Mouse (Mus musculus) midbrain, embryonic 11.5 days (tissue): Measurements from ENCODE around the gene Ndst2. TPM values are rescaled to one million over a fixed set of nuclear protein-coding genes. Genes with fewer than 3 reads are reported as not detected.
A peak's percentile ranks its signal among the peaks of the same experiment; 100 is the strongest.

Experiments
- ATAC-seq: fragments of 200-750 bp; cut with Nextera tagmentation; 2 replicates; pipeline ENCODE4 v1.8.0; 2017; ENCODE audit warnings: moderate TSS enrichment, moderate library complexity; ENCODE audit not compliant: low FRiP score
- DNase-seq: peaks from one replicate; pipeline ENCODE4 v3.0.0; 2015; ENCODE audit warnings: low spot score; ENCODE audit errors: missing footprints
- H3K27ac ChIP-seq: fragments of 300-500 bp; sonication (generic); 2 replicates; pipeline ENCODE4 v1.5.1; 2014; ENCODE audit warnings: low read depth, low read length
- H3K27me3 ChIP-seq: fragments of 300-500 bp; sonication (generic); 2 replicates; pipeline ENCODE4 v1.6.1; 2014; ENCODE audit warnings: mild to moderate bottlenecking, low read length, moderate library complexity, mixed read lengths; ENCODE audit not compliant: control insufficient read depth, insufficient read depth
- H3K36me3 ChIP-seq: fragments of 300-500 bp; sonication (generic); 2 replicates; pipeline ENCODE4 v1.6.1; 2014; ENCODE audit warnings: mild to moderate bottlenecking, low read length, moderate library complexity, mixed read lengths; ENCODE audit not compliant: control insufficient read depth, insufficient read depth
- H3K4me1 ChIP-seq: fragments of 300-500 bp; sonication (generic); 2 replicates; pipeline ENCODE4 v1.6.1; 2014; ENCODE audit warnings: low read length; ENCODE audit not compliant: control insufficient read depth, insufficient read depth
- H3K4me2 ChIP-seq: fragments of 300-500 bp; sonication (generic); 2 replicates; pipeline ENCODE4 v1.6.1; 2014; ENCODE audit warnings: mild to moderate bottlenecking, moderate library complexity
- H3K4me3 ChIP-seq: fragments of 300-500 bp; sonication (generic); 2 replicates; pipeline ENCODE4 v1.5.1; 2014; ENCODE audit warnings: low read depth, low read length
- H3K9ac ChIP-seq: fragments of 300-500 bp; sonication (generic); 2 replicates; pipeline ENCODE4 v1.6.1; 2014; ENCODE audit warnings: low read length
- H3K9me3 ChIP-seq: fragments of 300-500 bp; sonication (generic); 2 replicates; pipeline ENCODE4 v1.6.1; 2016; ENCODE audit warnings: low read length; ENCODE audit not compliant: control insufficient read depth
- WGBS: fragments of 180-500 bp; shearing (Covaris S2); extraction: QIAGEN DNeasy Blood & Tissue Kit; methylation state at CpG from one replicate; pipeline ENCODE4 v1.1.7; 2014; 5-methylcytosine and 5-hydroxymethylcytosine counted together
- polyA plus RNA-seq: library from polyadenylated mRNA; unstranded; fragments of >200 nt; fragmentation: Nextera tagmentation; extraction: Ambion mirVana; gene quantifications from 2 replicates; pipeline ENCODE4 v1.2.1, GENCODE M21; 2014

Ndst2 gene
- polyA plus RNA-seq, 1 experiment from 2014 or later = 23.0 TPM

DNA sequence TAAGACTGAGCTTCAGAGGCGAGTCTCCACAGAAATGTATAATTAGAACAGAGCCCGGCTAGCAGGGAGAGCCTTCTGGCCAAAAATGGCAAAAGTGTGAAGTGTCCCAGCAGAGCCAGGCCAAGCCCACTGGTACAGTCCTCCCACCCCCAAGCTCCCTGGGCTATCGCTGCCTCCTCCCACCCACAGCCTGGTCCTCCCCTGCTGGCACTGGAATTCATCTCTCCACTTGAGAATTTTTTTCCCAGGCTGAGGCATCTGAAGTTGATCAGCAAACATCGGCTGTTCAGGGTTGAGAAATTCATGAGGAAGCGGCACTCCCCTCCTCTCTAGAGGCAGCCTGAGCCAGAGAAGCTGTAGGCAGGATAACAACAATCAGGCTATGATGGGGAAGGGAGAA, 34.2 kb upstream of the Ndst2 start:
- peaks cover 3% of the 10 kb centered on the region for H3K4me1 ChIP-seq
- no peaks in the 10 kb centered on the region for H3K9me3 ChIP-seq
- no peak overlapping the region for H3K9ac ChIP-seq
- no peak for ATAC-seq
- peaks cover 6% of the 10 kb centered on the region for H3K36me3 ChIP-seq
- no peak overlapping the region for H3K4me2 ChIP-seq
- H3K27me3 ChIP-seq = no peaks in the 10 kb centered on the region
- H3K4me3 ChIP-seq = no peak overlapping the region
- H3K27ac ChIP-seq = no peak overlapping the region
- DNase-seq = no peak
- 78% methylated on average over 5 of the region's 5 CpGs for WGBS

DNA sequence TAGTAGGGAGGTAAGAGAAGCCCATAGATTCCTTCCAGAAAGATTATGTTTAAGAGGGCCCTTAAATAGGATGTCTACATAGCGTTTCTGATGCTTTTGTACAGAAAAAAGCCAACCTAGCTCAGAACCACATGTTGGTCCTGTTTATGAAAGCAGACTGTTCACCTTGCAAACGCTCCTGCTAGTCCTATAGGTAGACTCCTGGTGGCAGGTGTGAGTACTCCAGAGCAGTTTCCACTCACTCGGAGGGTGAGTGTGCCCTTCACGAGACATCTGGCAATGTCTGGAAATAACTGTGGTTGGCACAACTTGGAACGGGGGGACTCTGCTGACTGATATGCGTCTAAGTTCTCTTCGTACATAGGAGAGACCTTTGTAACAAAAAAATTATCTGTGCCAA, 33.6 kb upstream of the Ndst2 start:
- Histone ChIP-seq H3K36me3 (peaks cover 6% of the 10 kb centered on the region), H3K27ac (no peak overlapping the region), H3K4me3 (no peak overlapping the region), H3K9ac (no peak overlapping the region), H3K9me3 (no peaks in the 10 kb centered on the region), H3K4me2 (no peak overlapping the region), H3K4me1 (no peaks in the 10 kb centered on the region), H3K27me3 (no peaks in the 10 kb centered on the region)
- 91% methylated on average over 7 of the region's 7 CpGs for WGBS
- no peak for DNase-seq
- no peak for ATAC-seq

DNA sequence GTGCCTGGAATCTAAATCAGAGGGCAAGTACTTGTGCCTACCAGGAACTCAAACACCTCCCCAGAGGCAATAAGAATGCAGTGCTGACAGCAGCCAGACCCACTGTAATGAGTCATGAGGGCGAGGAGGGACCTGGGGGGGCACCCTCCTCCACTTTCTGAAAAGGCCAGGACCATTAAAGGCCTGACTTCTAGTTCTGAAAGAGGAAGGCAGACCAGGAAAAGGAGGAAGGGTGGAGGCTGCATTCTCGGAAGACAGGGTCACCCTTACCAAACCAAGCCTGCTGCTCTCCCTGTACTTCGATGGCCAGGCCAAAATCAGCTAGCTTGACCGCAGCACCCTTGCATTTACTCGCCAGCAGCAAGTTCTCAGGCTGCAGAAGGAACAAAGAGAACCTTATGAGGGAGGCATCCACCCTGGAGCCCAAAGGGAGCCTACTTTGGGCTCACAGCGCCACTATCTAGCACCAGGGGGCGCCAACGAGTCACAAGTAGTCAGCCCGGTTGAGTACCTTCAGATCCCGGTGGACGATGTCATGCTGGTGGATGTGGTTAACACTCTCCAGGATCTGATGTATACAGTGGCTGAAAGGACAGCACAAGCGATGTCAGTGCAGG, 31.4 kb upstream of the Ndst2 start:
- Histone ChIP-seq H3K4me2 (no peak overlapping the region), H3K4me1 (no peaks in the 10 kb centered on the region), H3K36me3 (peaks cover 7% of the 10 kb centered on the region), H3K9me3 (no peaks in the 10 kb centered on the region), H3K9ac (no peak overlapping the region), H3K27ac (no peak overlapping the region), H3K4me3 (no peak overlapping the region), H3K27me3 (no peaks in the 10 kb centered on the region)
- ATAC-seq = peak; percentile 70
- peak; percentile 99 for DNase-seq
- 32% methylated on average over 12 of the region's 12 CpGs for WGBS

DNA sequence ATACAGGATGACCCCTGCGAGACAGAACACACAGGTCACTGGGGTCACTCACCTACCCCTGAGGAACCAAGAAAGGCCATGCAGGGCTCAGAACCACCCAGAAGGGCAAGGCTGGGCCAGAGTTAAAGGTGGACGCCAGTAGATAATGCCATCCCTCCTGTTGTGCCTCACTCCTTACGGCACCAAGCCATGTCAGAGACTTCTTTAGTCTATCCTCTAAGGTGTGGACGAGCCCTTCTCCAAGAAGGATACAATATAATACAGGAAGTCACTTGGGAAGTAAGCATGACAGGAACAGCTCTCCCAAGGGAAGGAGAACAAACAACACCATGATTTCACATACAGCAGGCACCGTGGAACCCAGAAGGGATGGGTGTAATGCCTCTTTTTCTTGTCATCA, 30.6 kb upstream of the Ndst2 start:
- WGBS = 87% methylated on average over 5 of the region's 5 CpGs
- H3K4me2 ChIP-seq = no peak overlapping the region
- no peaks in the 10 kb centered on the region for H3K9me3 ChIP-seq
- H3K4me1 ChIP-seq = no peaks in the 10 kb centered on the region
- no peaks in the 10 kb centered on the region for H3K27me3 ChIP-seq
- ATAC-seq = no peak
- no peak overlapping the region for H3K4me3 ChIP-seq
- no peak overlapping the region for H3K27ac ChIP-seq
- H3K9ac ChIP-seq = no peak overlapping the region
- H3K36me3 ChIP-seq = peaks cover 13% of the 10 kb centered on the region
- no peak for DNase-seq

DNA sequence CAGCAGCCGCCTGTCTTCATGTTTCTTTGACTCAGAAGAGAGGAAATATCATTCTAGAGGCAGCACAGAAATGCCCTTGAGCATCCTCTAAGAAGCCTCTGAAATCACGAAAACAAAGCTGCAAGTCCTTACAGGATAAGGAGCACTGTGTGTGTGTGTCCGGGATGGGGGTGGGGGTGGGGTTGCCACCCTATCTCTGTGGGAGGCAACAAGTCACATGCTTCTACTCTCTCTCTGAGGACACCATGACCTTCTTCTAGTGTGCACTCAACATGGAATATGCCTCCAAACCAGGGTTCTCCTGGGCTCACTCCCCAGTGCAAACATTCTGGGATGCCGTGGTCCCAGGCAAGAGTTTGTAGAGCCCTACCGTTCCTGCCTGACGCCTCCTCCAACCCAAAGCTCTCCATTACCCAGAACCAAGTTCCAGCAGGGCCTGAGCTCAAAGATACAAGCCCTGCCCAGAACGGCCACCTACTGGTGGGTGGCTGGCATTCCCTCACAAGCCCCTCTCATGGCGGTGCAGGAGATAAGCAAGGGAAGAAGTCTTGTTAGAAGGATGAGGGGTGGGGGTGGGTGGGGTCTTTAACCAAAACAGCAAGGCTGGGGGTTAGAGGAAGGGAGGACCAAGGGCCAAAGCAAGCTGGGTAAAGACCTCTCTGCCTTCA, 24.5 kb upstream of the Ndst2 start:
- no peak overlapping the region for H3K27ac ChIP-seq
- H3K9ac ChIP-seq = no peak overlapping the region
- no peaks in the 10 kb centered on the region for H3K9me3 ChIP-seq
- H3K27me3 ChIP-seq = no peaks in the 10 kb centered on the region
- peaks cover 19% of the 10 kb centered on the region for H3K36me3 ChIP-seq
- DNase-seq (no peak), ATAC-seq (no peak)
- H3K4me1 ChIP-seq = no peaks in the 10 kb centered on the region
- H3K4me2 ChIP-seq = no peak overlapping the region
- 84% methylated on average over 8 of the region's 8 CpGs for WGBS
- H3K4me3 ChIP-seq = no peak overlapping the region

DNA sequence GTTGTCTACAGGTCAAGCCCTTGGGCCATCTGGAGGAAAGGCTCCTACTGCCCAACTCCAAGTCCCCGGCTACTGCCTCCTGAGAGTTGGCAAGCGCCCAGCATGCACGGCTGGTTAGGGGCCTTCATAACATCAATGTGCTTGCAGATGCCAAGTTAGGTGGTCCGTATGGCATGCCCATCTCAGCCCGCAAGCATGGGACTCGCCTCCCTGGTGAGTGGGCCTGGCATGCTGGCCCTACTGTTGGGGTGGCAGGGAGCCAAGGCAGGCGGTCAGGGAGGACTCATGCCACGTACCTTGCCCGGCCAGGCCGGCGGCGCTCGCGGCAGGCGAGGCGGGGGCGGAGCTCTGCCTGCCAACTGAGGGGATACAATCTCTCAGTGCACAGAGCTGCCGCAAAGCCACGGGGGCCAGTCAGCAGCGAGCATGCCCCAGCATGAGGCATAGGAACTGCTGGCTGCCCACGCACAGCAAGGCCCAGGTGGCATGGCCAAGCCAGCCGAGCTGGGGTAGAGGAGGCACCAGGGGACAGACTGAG, 23.1 kb upstream of the Ndst2 start:
- H3K36me3 ChIP-seq = peaks cover 19% of the 10 kb centered on the region
- no peak overlapping the region for H3K9ac ChIP-seq
- H3K27ac ChIP-seq = no peak overlapping the region
- no peaks in the 10 kb centered on the region for H3K4me1 ChIP-seq
- ATAC-seq (no peak), DNase-seq (no peak)
- 96% methylated on average over 22 of the region's 22 CpGs for WGBS
- H3K27me3 ChIP-seq = no peaks in the 10 kb centered on the region
- no peak overlapping the region for H3K4me2 ChIP-seq
- no peak overlapping the region for H3K4me3 ChIP-seq
- no peaks in the 10 kb centered on the region for H3K9me3 ChIP-seq

DNA sequence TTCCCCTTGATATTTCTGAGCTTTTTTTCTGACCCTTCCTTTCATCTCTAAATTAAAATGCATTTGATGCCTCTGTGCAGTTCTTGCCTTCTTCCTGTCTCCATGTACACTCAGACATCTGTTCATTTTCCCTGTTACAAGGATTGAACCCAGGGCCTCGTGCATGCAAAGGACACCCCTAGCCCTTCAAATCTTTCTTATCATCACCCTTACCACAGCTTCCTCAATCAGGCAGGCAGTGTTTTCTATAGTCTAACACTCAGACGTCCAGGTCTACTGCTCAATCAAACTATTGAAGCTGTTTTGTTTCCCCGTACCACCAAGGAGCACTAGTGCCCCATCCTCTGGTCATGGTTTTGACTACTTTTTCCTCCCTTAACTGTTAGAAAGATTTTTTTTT, 19.4 kb upstream of the Ndst2 start:
- Histone ChIP-seq H3K9ac (no peak overlapping the region), H3K27me3 (no peaks in the 10 kb centered on the region), H3K27ac (no peak overlapping the region), H3K36me3 (peaks cover 8% of the 10 kb centered on the region), H3K4me2 (no peak overlapping the region), H3K4me1 (no peaks in the 10 kb centered on the region), H3K9me3 (no peaks in the 10 kb centered on the region), H3K4me3 (no peak overlapping the region)
- WGBS = 79% methylated on average over 3 of the region's 3 CpGs
- ATAC-seq (no peak), DNase-seq (no peak)

DNA sequence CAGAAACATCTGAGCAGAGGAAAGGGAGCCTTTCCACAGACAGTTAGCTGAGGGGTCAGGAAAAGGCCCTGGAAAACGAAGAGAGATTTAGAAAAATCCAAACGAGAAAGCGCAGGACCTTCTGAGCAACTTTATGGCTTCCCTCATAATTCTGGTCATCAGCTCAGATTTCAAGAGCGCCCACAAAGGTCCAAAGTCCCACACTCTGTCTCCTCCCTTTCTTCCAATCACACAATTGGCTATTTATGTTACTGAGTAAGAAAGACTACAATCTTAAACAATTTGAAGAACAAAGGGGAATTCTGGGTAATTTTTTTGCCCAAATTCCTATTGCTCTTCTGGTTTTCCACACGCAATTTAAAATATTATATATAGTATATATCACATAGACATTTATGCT, 16.1 kb upstream of the Ndst2 start:
- ATAC-seq = no peak
- H3K27ac ChIP-seq = no peak overlapping the region

DNA sequence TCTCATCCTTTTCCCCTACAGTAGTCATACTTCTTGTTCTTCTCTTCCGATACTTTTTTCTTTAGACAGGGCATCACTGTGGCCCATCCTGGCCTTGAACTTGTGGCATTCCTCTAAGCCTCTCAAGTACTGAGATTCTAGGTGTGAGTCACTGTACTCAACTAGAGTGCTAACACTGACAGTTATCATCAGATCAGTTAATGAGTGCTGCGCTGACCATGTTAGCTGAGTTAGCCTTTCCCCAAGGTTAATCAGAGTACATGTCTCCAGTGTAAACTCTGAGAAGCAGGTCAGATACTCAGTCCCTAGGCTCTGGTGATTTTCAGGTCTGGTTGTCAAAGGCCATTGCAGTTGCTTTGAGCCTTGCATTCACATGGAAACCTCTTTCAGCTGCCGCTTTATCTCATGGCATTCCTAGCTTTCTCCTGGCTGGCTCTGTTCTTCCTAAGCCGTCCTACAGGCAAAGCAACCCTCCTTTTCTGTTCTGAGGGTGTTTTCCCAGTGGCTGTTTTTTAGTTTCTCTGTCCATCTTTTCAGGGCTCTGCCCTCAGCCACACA, 15.2 kb upstream of the Ndst2 start:
- Histone ChIP-seq H3K9ac (no peak overlapping the region), H3K4me3 (no peak overlapping the region), H3K4me1 (no peaks in the 10 kb centered on the region), H3K27me3 (no peaks in the 10 kb centered on the region), H3K36me3 (no peaks in the 10 kb centered on the region), H3K4me2 (no peak overlapping the region), H3K27ac (no peak overlapping the region), H3K9me3 (no peaks in the 10 kb centered on the region)
- DNase-seq = no peak
- ATAC-seq = no peak
- 91% methylated on average over 4 of the region's 4 CpGs for WGBS

More for the DNA sequence above, 16.1 kb upstream of the Ndst2 start:
- Histone ChIP-seq H3K36me3 (0 out of 2 replicates have a peak, but pooled peaks cover 2% of the 10 kb centered on the region), H3K4me3 (no peak overlapping the region), H3K4me1 (no peaks in the 10 kb centered on the region), H3K9ac (no peak overlapping the region), H3K9me3 (no peaks in the 10 kb centered on the region), H3K27me3 (no peaks in the 10 kb centered on the region), H3K4me2 (no peak overlapping the region)
- WGBS = 93% methylated on average over 5 of the region's 5 CpGs
- DNase-seq = no peak
